Mouse (Mus musculus) erythroblast, embryonic 14.5 days (primary cell): ENCODE data around the gene Rab5c.

Source experiments
- GATA1 ChIP-seq: IDR thresholded peaks from 2 replicates; pipeline ENCODE4 v1.6.1; 2012; ENCODE audit warnings: low read length, inconsistent platforms, mixed read lengths
- TAL1 ChIP-seq: IDR thresholded peaks from 3 replicates; pipeline ENCODE4 v1.6.1; 2012; ENCODE audit warnings: low read length, inconsistent platforms, mixed read lengths

GRCm38 (mm10) chr11:100718866-100719265 lies 19.1 kb downstream of the Rab5c start:
- no peak for TF ChIP-seq GATA1
- TF ChIP-seq TAL1: no peak
